Mouse (Mus musculus): ENCODE measurements at regions not wholly inside any gene's neighbourhood (a gene's known extent, or its start where the extent isn't known, plus 50 kb on each side); places are given as distances from the start of the nearest gene placed in this dataset.
"Not testable (repeated sequence)": the region's sequence is repeated elsewhere in the genome, so short reads cannot be mapped to it uniquely, and the experiment has no call there.

DNA sequence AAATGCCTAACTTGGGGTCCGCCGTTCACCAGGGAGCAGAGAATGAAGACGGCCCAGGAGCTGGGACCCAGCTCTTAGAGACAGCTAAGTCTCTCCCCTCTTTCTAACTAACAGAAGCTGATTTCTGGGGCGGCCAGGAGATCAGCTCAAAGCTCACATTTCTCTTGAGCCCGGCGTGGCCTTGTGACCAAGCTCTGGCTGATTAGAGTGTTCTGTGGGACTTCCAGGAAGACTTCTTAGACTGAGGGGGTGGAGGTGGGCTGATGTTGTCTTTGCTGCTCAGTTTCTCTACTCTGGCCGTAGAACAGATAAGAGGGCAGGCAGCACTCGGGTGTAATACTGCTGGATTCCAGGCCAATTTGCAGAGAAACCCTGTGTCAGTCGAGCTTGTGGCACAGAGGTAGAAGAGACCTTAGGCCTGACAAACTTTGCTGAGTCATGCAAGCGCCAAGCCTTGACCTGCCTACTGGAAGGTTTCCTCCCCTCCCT lies 96.5 kb upstream of the Map3k1 start:
- DNase-seq (ENCODE audit: low read depth) = peak; percentile 84

DNA sequence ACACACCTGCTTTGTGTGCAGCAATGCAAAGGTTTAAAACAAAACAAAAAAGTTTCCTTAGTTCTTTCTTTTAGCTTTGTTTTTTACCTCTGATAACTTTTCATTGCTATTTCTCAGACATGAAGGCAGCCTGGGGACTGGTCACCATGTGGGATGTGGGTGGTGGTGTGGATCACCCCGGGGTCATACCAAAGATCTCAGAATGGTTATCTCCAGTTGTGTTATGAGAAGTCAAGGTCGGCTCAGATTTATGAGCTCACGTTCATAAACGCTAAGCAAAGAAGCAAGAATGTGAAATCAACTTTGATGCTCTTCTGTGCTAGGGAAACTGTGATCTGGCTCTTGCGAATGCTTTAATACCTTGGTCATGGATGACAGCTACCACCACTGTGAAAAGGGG lies 102.3 kb upstream of the Map3k1 start:
- DNase-seq (ENCODE audit: low read depth) = no peak

DNA sequence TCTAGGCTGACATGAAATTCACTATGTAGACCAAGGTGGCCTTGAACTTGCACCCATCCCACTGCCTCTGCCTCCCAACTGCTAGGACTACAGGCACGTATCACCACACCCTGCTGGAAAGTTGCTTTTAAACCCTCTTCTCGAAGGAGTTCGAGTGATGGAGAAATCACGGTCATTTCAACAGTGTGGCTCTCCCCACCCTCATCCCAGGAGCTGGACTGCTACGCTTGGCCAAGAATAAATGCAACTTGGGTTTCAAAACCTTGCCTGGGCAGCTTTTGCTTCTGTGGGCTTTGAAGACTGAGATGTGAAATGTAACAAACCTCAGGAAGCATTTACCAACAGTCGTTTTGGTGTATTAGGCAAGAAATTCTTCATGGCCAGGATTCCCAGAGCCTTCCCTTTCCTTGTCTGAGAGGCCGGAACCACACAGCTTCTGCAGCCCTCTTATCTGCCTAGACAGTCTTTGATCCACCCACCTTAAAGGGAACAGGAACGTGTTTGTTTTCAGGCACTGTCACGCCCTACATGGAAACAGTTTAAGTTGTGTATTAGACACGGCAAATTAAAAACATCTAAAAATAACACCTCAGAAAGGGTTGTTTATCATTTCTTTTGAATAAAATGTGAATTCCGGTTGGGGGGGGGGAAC lies 103.0 kb upstream of the Map3k1 start:
- peak; percentile 65 for DNase-seq (ENCODE audit: low read depth)

DNA sequence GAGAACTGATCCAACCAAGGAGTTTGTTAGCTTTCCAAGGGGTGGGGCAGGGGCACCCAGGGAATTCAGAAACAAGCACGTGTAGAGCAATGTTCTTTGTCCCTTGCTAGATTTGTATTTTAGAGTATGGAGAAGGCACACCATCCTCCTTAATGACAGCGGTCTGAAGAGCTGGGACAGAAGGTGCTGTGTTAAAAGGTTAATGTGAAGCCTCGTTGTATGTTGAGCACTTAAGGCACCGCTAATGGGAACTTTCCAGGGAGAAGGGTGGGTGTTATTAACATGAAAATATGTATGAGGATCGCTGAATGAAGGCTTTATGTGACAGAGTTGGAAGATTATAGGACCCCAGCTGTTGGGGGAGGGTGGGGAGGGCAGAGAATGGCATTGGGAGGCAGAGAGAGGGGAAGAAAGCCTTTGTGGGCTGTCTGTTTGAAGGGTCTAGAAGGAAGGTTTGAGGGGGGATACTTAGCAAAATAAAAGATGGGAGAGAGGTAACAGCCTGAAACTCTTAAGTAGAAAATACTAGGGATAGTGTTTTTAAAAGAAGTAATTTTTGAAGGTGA lies 105.6 kb upstream of the Map3k1 start:
- no peak for DNase-seq (ENCODE audit: low read depth)

DNA sequence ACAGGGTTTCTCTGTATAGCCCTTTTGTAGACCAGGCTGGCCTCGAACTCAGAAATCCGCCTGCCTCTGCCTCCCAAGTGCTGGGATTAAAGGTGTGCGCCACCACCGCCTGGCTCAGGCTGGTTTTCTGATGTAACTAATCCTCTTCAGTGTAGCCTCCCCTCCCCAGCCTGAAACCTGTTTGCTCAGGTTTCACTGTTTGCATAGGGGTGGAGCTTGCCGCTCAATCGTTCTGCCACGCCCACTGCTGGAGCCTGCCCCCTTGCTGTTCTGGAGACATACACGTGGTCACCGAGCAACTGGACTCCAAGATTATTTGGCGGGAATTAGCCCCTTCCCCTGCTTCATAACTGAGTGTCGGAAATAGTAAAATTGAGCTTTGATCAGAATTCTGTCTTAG lies 110.6 kb upstream of the Map3k1 start:
- not testable (repeated sequence) for DNase-seq (ENCODE audit: low read depth)

DNA sequence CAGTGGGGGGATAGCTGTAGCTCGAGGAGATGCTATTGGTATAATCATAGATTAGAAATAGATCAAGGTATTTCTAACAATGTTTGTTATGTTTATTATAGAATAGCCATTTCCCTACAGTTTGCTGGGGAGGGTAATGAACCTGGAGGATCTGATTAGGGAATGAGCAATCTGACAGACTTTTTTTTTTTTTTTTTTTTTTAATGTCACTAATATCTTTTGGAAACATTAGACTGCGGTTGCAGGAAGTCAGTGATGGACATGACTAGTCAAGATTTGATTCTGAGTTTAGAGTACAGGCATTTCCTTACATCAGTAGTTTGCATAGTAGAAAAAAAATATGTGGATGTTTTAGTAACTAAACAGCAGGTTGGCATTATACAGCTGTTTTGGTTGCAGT lies 111.7 kb upstream of the Map3k1 start:
- no peak for DNase-seq (ENCODE audit: low read depth)

DNA sequence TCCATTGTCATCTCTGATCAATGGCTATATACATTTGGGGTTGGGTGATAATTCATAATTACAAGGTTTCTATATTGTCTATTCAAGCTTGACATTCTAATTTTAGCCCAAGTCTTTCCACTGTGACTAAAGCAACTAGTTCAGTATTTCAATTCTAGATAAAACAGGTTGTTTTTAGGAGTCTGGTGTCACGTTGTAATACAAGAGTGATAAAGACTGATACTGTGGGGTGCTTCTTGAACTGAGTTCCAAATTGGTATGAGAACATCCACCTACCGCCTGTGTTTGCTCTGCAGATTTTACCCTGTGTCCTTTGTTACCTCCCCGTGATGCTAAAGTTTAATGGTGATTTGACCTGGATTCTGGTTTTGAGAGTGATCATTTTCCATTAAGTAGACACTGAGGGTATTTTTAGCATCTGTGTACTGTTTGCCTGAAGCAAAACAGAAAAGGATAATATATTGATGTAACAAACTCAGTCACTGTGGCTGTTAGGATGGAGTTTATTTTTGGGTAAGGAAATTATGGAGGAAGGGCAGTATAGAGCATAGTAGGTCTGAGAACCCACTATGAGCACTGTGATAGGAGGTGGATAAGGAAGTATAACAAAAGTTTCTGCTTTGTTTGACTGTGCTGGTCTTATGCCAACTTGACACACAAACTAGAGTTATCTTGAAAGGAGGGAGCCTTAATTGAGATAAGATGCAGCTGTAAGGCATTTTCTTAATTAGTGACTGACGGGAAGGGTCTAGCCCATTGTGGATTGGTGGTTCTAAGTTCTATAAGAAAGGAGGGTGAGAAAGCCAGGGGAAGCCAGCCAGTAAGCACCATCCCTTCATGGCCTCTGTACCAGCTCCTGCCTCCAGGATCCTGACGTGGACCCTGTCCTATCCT lies 112.6 kb upstream of the Map3k1 start:
- DNase-seq (ENCODE audit: low read depth) = no peak

DNA sequence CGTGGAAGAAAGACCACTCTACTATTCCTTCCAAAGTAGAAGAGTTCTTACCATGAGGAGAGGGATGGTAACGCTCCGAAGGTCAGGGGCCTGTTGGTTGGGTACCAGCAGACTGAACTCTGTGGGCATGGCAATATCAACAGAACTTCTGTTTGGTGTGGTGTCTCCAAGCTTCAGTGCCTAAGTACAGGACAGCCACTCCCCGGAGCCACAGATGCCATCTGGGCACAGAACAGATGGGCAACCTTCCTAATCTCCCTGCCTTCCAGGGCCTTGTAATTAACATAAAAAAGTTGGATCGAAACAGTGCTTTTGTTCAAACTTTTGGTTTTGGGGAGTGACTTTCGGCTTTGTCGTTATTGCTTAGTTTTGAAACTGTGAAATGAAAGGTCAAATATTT lies 116.6 kb upstream of the Map3k1 start:
- DNase-seq (ENCODE audit: low read depth) = no peak

DNA sequence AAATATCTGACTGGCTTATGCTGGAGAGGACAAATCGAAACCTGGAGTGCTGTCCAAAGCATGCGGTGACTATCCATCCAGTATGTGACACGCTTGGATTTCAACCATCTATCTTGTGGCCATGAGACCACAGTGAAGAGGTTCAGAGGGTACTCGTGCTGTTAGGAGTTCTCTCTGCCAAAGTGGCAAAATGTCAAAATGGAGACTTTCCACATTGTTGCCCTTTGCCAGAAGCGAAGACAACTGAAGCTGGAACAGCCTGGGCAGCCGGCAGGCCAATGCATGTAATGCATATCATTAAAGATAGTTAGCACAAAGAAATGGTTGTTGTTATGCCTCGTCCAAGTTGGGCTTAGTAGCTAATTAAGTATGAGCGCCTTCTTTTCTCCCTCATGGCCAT lies 118.0 kb upstream of the Map3k1 start:
- no peak for DNase-seq (ENCODE audit: low read depth)

DNA sequence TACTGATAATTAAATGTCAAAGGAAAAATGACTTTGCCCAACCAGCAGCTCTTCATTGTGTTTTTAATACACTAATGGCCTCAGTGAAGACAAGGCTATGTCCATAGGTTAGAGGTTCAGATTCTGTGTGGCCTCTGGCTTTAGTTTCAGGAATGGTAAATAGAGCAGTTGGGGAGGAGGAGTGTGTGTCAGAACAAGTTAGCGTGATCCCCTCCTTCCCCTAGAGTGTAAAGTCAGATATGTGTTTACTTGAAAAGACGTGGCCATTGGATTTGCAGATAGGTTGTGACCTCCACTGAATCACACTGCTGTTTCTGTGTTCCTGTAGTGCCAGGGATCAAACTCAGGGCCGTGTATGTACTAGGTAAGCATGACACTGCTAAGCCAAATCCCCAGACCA lies 118.7 kb upstream of the Map3k1 start:
- no peak for DNase-seq (ENCODE audit: low read depth)

DNA sequence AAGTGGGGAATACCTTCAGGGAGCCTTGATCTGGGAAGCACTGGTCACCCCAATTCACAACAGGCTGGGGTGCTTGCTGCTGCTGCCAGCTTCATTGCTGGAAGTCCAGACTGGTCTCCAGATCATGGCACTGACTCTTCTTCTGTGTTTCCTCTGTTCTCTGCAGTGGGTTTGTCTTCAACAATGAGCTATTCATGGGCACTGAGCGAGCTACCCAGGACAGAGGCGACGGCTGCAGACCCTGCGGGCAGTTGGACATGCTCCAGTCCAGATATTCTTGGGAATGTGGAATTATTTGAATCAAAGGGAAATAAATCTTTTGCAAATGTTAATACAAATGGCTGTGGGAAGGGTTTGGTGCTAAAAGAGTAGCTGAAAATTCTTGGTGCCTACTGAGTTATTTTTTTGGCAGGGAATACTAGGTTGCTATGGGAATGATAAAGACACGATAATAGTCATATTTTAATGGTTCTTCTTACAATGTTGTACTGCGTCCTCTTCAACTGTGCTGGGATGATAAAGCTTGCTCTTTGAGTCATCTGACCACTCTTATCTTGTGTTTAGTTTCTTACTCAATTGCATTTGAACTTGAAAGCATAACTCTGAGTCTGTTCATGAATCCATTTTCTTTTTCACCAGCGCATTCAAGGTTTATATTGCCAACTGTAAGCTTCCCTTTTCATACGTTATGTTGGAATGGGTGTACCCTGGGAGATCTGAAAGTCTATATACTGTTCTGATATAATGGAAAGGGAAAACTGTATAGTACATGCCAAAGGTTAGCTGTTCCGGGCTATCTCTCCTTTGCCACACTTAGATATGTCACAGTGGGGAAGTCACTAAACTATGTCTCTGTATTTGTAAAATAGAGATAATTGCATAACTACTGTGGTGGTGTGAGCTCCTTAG lies 120.1 kb upstream of the Map3k1 start:
- peak; percentile 55 for DNase-seq (ENCODE audit: low read depth)

DNA sequence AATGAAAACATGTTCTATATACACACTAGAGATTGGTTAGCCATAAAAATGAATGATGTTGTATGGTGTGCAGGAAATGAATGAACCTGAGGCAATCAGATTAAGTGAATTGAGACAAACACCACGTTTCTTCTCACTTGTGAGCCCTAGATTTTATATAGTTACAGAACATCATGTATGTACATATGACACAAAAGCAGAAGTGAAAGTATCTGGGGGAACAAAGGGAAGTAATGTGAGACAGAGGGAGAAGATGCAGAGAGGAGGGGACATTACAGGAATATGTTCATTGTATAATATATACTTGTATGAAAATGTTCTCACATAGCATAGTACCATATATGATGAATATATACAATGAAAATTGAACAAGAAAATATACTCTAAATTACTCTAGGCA lies 121.1 kb upstream of the Map3k1 start:
- DNase-seq (ENCODE audit: low read depth) = no peak

DNA sequence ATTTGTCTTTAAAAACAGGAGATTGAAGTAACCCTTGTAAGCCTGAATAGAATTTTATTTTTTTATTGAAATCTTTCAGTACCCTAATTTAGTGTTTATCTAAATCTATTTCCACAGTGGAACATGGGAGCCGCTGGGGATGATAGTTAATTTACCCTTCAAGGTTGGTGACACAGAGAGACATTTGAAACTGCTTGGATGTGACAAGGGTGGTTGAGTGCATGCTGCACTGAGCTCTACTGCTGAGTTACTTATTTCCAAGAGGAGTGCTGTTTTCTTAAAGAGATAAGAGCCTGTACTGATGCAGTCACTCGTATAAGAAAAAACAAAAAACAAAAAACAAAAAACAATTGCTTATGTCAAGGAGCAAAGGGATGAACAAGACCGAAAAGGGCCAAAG lies 123.7 kb upstream of the Map3k1 start:
- DNase-seq (ENCODE audit: low read depth) = no peak

DNA sequence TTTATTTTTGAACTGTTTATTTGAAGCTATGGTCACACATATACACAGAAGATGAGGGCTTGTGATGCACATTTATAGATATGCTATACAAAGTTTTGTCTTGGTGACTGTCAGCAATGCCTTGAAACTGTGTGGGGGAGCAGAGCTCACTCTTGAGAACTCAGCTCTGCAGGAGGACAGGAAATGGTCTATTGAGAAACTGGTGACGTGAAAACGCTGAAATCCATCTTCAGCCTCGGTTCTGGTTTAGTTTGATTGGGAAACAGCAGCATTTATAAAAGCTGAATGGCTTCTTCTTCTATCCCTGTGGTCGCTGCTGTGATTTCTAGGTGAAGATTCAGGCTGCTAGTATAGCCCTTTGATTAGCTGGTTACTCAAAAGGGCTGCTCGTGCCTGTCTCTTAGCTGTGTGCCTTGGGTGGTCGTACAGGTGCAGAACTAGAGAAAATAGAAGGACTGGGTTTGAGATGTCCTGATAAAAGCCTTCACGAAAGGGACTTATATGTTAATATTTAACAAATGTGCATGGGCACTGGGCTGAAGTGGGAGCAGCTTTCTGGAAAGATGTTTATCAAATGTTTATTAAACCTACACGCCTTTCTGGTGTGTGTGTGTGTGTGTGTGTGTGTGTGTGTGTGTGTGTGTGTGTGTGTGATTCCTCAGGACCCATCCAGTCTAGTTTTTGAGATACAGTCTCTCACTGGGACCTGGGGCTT lies 124.9 kb upstream of the Map3k1 start:
- no peak for DNase-seq (ENCODE audit: low read depth)

DNA sequence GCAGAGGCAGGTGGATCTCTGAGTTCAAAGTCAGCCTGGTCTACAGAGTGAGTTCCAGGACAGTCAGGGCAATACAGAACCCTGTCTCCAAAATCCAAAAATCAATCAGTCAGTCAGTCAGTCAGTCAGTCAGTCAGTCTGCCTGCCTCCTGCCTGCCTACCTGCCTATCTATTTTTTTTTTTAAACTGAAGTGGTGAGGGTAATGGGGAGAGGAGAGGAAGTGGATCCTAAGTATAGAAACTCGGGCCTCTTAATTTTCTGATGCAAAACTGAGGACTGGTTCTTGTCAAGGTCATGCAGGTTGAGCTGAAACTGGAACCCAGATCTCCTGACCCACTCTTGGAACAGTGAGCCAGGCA lies 126.9 kb upstream of the Map3k1 start:
- no peak for DNase-seq (ENCODE audit: low read depth)

DNA sequence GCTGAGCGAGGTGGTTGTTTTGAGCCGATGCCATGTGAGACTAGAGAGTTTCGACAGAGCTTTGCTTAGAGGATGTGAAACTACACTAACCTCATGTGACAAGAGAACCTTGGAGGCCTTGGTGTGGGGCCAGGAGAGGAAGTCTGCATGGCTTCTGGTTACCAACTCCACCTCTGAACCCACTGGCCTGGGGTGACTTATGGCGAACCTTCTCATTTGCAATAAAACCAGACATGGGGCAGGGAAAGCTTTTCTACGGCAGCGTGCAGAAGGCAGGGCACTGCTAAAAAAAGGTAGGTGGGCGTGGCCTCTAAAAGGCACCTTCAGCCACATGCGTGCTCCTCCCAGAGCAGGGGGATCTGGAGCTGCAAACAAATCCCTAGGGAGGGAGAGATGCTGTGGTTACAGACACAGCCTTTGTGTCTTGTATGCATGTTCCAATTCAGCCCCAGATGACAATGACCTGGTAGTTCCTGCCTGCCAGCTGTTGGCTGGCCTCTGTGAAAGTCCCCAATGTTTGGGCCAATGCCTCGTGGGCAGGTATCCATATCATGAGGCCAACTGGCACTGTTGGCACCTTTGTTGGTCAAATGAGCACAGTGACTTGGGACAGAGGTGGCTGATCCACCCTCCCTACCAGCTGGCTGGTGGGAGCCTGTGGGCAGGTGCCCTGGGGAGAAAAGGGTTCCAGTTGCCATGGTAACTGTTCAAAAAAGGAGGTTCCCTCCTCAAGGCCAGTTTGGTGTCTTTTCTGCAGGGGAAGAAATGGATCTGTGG lies 127.5 kb upstream of the Map3k1 start:
- no peak for DNase-seq (ENCODE audit: low read depth)

DNA sequence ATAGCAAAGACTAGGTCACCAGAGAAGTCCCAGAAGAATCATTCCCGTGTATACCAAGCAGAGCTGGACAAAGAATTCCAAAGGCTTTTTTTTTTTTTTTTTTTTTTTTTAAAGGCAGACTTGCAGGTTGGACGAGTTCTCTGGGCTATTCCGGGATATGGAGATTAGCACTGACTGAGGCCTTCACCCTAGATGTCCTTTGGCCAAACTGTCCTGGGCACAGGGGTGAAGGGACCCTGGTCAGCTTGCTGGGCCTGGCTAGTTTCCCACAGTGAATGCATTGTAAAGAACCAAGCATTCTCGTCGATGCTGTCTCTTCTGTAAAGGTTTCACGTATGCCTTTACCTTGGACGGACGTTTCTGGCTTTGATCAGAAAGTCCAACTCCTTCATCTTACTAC lies 128.2 kb upstream of the Map3k1 start:
- DNase-seq (ENCODE audit: low read depth) = no peak

DNA sequence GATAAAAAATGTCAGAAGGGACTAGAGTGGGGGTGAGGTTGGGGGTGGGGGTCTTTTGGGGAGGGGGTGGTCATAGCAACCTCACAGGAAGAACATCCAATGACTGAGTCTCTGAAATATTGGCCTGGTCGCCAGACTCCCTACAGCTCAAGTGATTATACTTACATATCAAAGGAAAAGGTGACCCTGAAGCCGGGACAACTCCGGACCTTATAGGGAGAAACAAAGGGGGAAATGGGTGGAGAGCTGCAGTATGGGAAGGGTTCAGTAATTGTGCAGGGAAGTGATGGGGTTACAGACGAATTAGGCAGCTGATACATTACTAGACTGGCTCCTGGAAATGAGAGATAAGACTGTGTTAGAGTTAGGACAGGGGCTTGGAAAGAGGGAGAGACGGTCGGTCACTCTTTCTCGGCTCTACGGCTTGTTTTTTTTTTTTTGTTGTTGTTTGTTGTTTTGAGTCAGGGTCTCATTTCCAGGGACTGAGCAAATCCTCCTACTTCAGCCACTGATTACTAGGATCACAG lies 130.2 kb upstream of the Map3k1 start:
- no peak for DNase-seq (ENCODE audit: low read depth)

DNA sequence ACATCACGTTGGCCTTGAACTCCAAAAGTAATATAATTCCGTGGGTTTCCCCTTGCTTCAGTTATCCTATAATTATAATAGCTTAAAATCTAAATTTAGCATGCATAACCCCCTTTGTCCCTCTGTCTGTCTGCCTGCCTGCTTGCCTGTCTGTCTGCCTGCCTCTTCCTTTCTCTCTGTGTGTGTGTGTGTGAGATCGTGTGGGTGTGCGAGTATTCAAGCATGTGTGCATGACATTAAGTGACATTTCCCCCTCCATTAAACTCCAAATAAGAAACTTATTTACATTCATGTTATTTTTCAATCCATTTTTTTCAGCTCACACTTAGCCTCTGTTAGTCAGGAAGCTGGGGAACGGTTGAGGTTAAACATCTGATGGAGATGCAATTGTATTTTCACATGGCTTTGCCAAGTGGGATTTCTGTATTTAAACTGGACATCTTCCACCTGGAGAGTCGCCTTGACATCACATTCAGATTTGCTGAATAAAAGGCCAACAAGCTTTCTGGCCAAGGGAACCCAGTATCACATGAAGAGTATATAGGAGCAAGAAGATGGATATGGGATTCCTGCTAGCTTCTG lies 130.8 kb upstream of the Map3k1 start:
- no peak for DNase-seq (ENCODE audit: low read depth)

DNA sequence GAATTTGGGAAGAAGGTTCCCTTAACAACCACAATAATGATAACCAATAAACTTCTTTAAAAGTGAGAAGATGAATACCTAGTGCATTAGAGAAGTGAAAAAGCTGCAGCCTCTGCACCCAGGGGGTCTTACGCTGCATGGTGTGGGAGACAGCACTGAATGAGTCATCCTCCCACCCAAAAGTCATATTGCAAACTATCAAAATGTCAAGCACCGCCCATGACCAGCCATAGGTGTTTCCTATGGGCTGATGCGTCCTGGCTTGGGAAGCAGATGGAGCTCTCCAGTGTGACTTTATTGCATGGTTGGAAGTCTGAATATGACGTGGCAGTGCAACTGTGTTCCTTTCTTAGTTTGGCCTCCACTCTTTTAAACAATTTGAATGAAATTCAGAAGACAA lies 131.5 kb upstream of the Map3k1 start:
- no peak for DNase-seq (ENCODE audit: low read depth)
